Mouse (Mus musculus) cerebellum, adult 2 months (tissue): ENCODE measurements at regions not wholly inside any gene's neighbourhood (a gene's known extent, or its start where the extent isn't known, plus 50 kb on each side); places are given as distances from the start of the nearest gene placed in this dataset.

ENCODE experiments used
- CTCF ChIP-seq: fragments of 200-500 bp; IDR thresholded peaks from 2 replicates; pipeline ENCODE4 v1.5.1; 2011; ENCODE audit warnings: low read depth, mild to moderate bottlenecking, control low read depth, low read length, moderate library complexity, borderline replicate concordance; ENCODE audit not compliant: insufficient read depth
- POLR2A ChIP-seq: fragments of 200-500 bp; IDR thresholded peaks from 2 replicates; pipeline ENCODE4 v1.6.1; 2011; ENCODE audit warnings: low read length, control low read depth, borderline replicate concordance; ENCODE audit not compliant: insufficient read depth

DNA sequence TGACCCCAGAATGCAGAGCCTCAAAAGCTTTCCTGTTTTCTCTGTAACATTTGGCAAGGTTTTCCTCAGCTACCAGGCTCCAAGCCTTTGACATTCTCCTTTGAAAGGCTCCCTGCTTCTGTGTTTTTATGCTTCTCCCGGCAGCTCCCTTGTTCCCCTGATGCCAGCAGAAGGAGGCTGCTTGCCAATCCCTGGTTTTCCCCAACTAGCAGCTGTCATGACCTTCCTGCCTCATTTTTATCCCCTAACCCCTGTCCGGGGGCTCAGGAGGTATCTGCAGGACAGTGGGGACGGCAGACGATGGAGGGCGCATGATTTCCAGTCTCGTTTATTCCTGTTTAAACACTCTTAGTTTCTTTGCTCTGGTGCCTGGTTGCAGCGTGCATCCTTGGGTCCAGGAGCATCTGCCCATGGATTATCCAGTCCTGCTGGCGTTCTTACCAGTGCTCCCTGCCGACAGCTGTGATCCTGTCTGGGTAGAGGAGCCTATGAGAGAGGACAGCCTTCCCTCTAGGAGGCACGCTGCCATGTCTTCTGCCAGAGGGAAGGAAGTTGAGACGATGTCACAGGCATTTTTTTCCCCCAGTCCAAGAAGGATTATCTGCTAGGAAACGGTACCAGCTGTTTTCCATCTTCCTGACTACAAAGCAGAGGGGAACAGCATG is 285.8 kb upstream of the Ubash3b start:
- TF ChIP-seq POLR2A = no peak
- no peak for TF ChIP-seq CTCF
